Mouse (Mus musculus): Measurements from ENCODE around the gene Zc3h12a.

- TF ChIP-seq POLR2A (IDR thresholded peaks at IDR 0.05; ENCODE audit: low read depth, low read length) (no peak), CTCF (IDR thresholded peaks at IDR 0.05; ENCODE audit: extremely low read depth, insufficient read depth, insufficient read length, insufficient replicate concordance) (no peak)
Observed at GRCm38 (mm10) chr4:125158081-125158480, 30.4 kb upstream of the Zc3h12a start.

Data from spleen, adult 2 months (tissue).